Comparison of ENCODE assay signal across 9 mouse cellular contexts in the genomic region with DNA sequence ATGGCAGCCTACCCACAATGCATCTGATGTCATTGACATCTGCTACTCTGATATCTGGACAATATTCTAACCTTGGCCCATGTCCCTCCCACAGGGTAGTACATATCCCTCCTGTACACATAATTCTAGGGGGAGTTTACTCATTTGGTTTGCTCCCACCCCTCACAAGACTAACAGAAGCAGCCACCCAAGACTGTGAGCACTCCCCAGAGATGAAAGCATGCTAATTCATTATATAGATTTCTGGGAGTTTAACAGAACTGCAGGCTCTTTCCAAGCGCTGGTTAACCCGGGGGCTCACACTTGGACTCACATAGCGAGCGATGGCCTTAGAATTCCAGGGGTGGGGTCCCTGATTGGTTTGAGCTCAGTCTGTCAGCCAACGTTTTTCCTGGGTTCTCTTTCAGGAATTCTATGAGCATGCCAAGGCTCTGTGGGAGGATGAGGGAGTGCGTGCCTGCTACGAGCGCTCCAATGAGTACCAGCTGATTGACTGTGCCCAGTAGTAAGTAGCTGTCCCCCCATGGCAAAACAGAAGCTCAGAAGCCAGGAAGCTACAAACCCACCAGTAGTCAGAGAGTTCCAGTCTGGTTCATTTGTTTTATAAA. TPM values are rescaled to one million over a fixed set of nuclear protein-coding genes. Genes with fewer than 3 reads are reported as not detected.
DNase-seq lines count a peak whose midpoint lies in the region; ATAC-seq and TF ChIP-seq lines count a peak whose summit lies in the region.
"Had no signal": no experiment of that assay in that cellular context is flagged by ENCODE, and none has a peak within 500 bp of the region (broad histone marks: within the 10 kb centered on the region; RNA-seq: fewer than 3 reads in every experiment).

No protein-coding gene starts in this region.

- no peaks in the 10 kb centered on the region for H3K9me3 ChIP-seq in forebrain, embryonic 15.5 days
- H3K9me3 ChIP-seq in forebrain, embryonic 11.5 days (ENCODE audit: control insufficient read depth, low read length) = no peaks in the 10 kb centered on the region; the same call in 1 of the 2 replicates
- H3K9me3 ChIP-seq in limb, embryonic 11.5 days (ENCODE audit: control insufficient read depth, low read length) = no peaks in the 10 kb centered on the region
- H3K9me3 ChIP-seq in limb, embryonic 10.5 days (replicated peaks) = no peaks in the 10 kb centered on the region; the same call in 1 of the 2 replicates
- H3K9me3 ChIP-seq in hindbrain, embryonic 14.5 days (ENCODE audit: control insufficient read depth, low read length) = no peaks in the 10 kb centered on the region
- H3K9me3 ChIP-seq in midbrain, postnatal 0 days (ENCODE audit: low read length) = no peaks in the 10 kb centered on the region
- H3K9me3 ChIP-seq: neural tube, embryonic 12.5 days had no signal

- ATAC-seq in forebrain, embryonic 15.5 days (replicated peaks) = 0 out of 2 replicates have a peak, but pooled peaks have one; percentile 14
- ATAC-seq in forebrain, embryonic 11.5 days (replicated peaks; ENCODE audit: low FRiP score) = no peak
- no peak for ATAC-seq in limb, embryonic 11.5 days (ENCODE audit: insufficient number of reproducible peaks, low FRiP score, low TSS enrichment, low read depth)
- peak; percentile 38; the same call in 1 of the 2 replicates for ATAC-seq in hindbrain, embryonic 14.5 days (ENCODE audit: low FRiP score)
- no peak for ATAC-seq in midbrain, postnatal 0 days (ENCODE audit: low FRiP score)
- ATAC-seq in inflammation-experienced regulatory T-cells, adult 6 months = no peak

- intact Hi-C loops in left cerebral cortex, postnatal 25 days (cut with DNase I) = no loop called here

- peaks cover 29% of the 10 kb centered on the region for H3K36me3 ChIP-seq in forebrain, embryonic 15.5 days
- peaks cover 26% of the 10 kb centered on the region for H3K36me3 ChIP-seq in forebrain, embryonic 11.5 days (ENCODE audit: control insufficient read depth, insufficient read depth, low read length)
- peaks cover 25% of the 10 kb centered on the region for H3K36me3 ChIP-seq in limb, embryonic 11.5 days (ENCODE audit: control insufficient read depth, insufficient read depth, low read length)
- H3K36me3 ChIP-seq in limb, embryonic 10.5 days = peaks cover 96% of the 10 kb centered on the region
- H3K36me3 ChIP-seq in hindbrain, embryonic 14.5 days (replicated peaks; ENCODE audit: control insufficient read depth, insufficient read depth) = peaks cover 43% of the 10 kb centered on the region
- peaks cover 21% of the 10 kb centered on the region for H3K36me3 ChIP-seq in midbrain, postnatal 0 days (ENCODE audit: insufficient read depth, low read length)

- no peaks in the 10 kb centered on the region for H3K27me3 ChIP-seq in forebrain, embryonic 15.5 days
- H3K27me3 ChIP-seq in forebrain, embryonic 11.5 days (ENCODE audit: control insufficient read depth, insufficient read depth, low read length) = no peaks in the 10 kb centered on the region
- no peaks in the 10 kb centered on the region for H3K27me3 ChIP-seq in limb, embryonic 11.5 days (ENCODE audit: control insufficient read depth, insufficient read depth, low read length)
- H3K27me3 ChIP-seq in limb, embryonic 10.5 days (ENCODE audit: low read depth, poor library complexity, severe bottlenecking) = no peaks in the 10 kb centered on the region
- no peaks in the 10 kb centered on the region for H3K27me3 ChIP-seq in hindbrain, embryonic 14.5 days (ENCODE audit: control insufficient read depth, insufficient read depth, low read length)
- no peaks in the 10 kb centered on the region for H3K27me3 ChIP-seq in midbrain, postnatal 0 days (ENCODE audit: insufficient read depth, low read length)
- H3K27me3 ChIP-seq: neural tube, embryonic 12.5 days had no signal

- no peak overlapping the region for H3K4me3 ChIP-seq in forebrain, embryonic 15.5 days
- no peak overlapping the region for H3K4me3 ChIP-seq in forebrain, embryonic 11.5 days (ENCODE audit: low read depth, low read length)
- H3K4me3 ChIP-seq in limb, embryonic 11.5 days (ENCODE audit: low read depth, low read length) = no peak overlapping the region
- H3K4me3 ChIP-seq in limb, embryonic 10.5 days = no peak overlapping the region
- H3K4me3 ChIP-seq in hindbrain, embryonic 14.5 days (replicated peaks; ENCODE audit: low read length) = no peak overlapping the region
- no peak overlapping the region for H3K4me3 ChIP-seq in midbrain, postnatal 0 days (ENCODE audit: low read depth, low read length)
- H3K4me3 ChIP-seq: neural tube, embryonic 12.5 days had no signal

- TF ChIP-seq CTCF in midbrain, postnatal 0 days (IDR thresholded peaks at IDR 0.05) = no peak

- peaks cover 37% of the 10 kb centered on the region for H3K4me1 ChIP-seq in forebrain, embryonic 15.5 days
- peaks cover 9% of the 10 kb centered on the region; the same call in 1 of the 2 replicates for H3K4me1 ChIP-seq in forebrain, embryonic 11.5 days (replicated peaks; ENCODE audit: control insufficient read depth, insufficient read depth, low read length)
- H3K4me1 ChIP-seq in limb, embryonic 11.5 days (ENCODE audit: control insufficient read depth, insufficient read depth, low read length) = peaks cover 14% of the 10 kb centered on the region
- H3K4me1 ChIP-seq in limb, embryonic 10.5 days = peaks cover 45% of the 10 kb centered on the region
- peaks cover 34% of the 10 kb centered on the region for H3K4me1 ChIP-seq in hindbrain, embryonic 14.5 days (replicated peaks; ENCODE audit: control insufficient read depth, insufficient read depth, low read length)
- peaks cover 9% of the 10 kb centered on the region for H3K4me1 ChIP-seq in midbrain, postnatal 0 days (ENCODE audit: insufficient read depth, low read length)

- no peak overlapping the region for H3K4me2 ChIP-seq in forebrain, embryonic 15.5 days (replicated peaks)
- no peak overlapping the region for H3K4me2 ChIP-seq in forebrain, embryonic 11.5 days (ENCODE audit: low read depth, low read length, severe bottlenecking)
- no peak overlapping the region for H3K4me2 ChIP-seq in limb, embryonic 11.5 days (ENCODE audit: low read depth, severe bottlenecking)
- 0 out of 2 replicates have a peak overlapping the region, but pooled peaks have one; percentile 13 for H3K4me2 ChIP-seq in hindbrain, embryonic 14.5 days (replicated peaks)
- H3K4me2 ChIP-seq in midbrain, postnatal 0 days (ENCODE audit: low read depth, low read length, poor library complexity, severe bottlenecking) = no peak overlapping the region

- H3K27ac ChIP-seq in forebrain, embryonic 15.5 days (replicated peaks) = peak overlapping the region; percentile 46
- no peak overlapping the region for H3K27ac ChIP-seq in forebrain, embryonic 11.5 days (ENCODE audit: low read depth, low read length)
- H3K27ac ChIP-seq in limb, embryonic 11.5 days (replicated peaks; ENCODE audit: low read depth, low read length) = peak overlapping the region; percentile 42; the same call in 1 of the 2 replicates
- no peak overlapping the region for H3K27ac ChIP-seq in limb, embryonic 10.5 days
- peak overlapping the region; percentile 51 for H3K27ac ChIP-seq in hindbrain, embryonic 14.5 days
- peak overlapping the region; percentile 19; the same call in 1 of the 2 replicates for H3K27ac ChIP-seq in midbrain, postnatal 0 days (ENCODE audit: low read depth, low read length)
- H3K27ac ChIP-seq: neural tube, embryonic 12.5 days had no signal

- DNase-seq in forebrain, embryonic 11.5 days (ENCODE audit: low spot score) = no peak
- no peak for DNase-seq in limb, embryonic 11.5 days (ENCODE audit: low spot score)
- DNase-seq in limb, embryonic 10.5 days (ENCODE audit: low spot score) = no peak
- no peak for DNase-seq in hindbrain, embryonic 14.5 days (ENCODE audit: low spot score)
- no peak for DNase-seq in midbrain, postnatal 0 days (ENCODE audit: low spot score)
- no peak for DNase-seq in left cerebral cortex, postnatal 25 days (ENCODE audit: low spot score in 2 of 2)

- no peak overlapping the region for H3K9ac ChIP-seq in forebrain, embryonic 15.5 days (replicated peaks)
- no peak overlapping the region for H3K9ac ChIP-seq in forebrain, embryonic 11.5 days (ENCODE audit: low read length)
- H3K9ac ChIP-seq in limb, embryonic 11.5 days (ENCODE audit: low read length) = no peak overlapping the region
- no peak overlapping the region for H3K9ac ChIP-seq in hindbrain, embryonic 14.5 days
- H3K9ac ChIP-seq in midbrain, postnatal 0 days (replicated peaks; ENCODE audit: low read length, poor library complexity, severe bottlenecking) = no peak overlapping the region
- H3K9ac ChIP-seq: neural tube, embryonic 12.5 days had no signal

- WGBS in forebrain, embryonic 15.5 days = 50% methylated on average over 8 of the region's 8 CpGs
- WGBS in forebrain, embryonic 11.5 days = 86% methylated on average over 8 of the region's 8 CpGs
- WGBS in limb, embryonic 11.5 days = 74% methylated on average over 8 of the region's 8 CpGs
- 81% methylated on average over 8 of the region's 8 CpGs for WGBS in limb, embryonic 10.5 days
- WGBS in hindbrain, embryonic 14.5 days = 53% methylated on average over 8 of the region's 8 CpGs
- 62% methylated on average over 8 of the region's 8 CpGs for WGBS in midbrain, postnatal 0 days

RNA-seq across cellular contexts. Expression of gene Gm20721, which starts 3.6 kb away (rescaled TPM):
- 6.7 and 7.5 TPM in 2 replicates for polyA plus RNA-seq in forebrain, embryonic 15.5 days (2015; fragmentation: Nextera tagmentation; extraction: Ambion mirVana)
- polyA plus RNA-seq in forebrain, embryonic 11.5 days (2014; fragmentation: Nextera tagmentation; extraction: Ambion mirVana) = 6.5 and 7.3 TPM in 2 replicates
- 8.6 and 13.0 TPM in 2 replicates for polyA plus RNA-seq in limb, embryonic 11.5 days (2014; fragmentation: Nextera tagmentation; extraction: Ambion mirVana)
- 14.9 and 15.2 TPM in 2 replicates for polyA plus RNA-seq in limb, embryonic 10.5 days (2016; fragmentation: Nextera tagmentation; extraction: Ambion mirVana)
- polyA plus RNA-seq in hindbrain, embryonic 14.5 days (2014; fragmentation: Nextera tagmentation; extraction: Ambion mirVana) = 8.6 and 10.9 TPM in 2 replicates
- not detected in 2 replicates for total RNA-seq in midbrain, postnatal 0 days (2014; rRNA removed)
- 9.8 and 10.8 TPM in 2 replicates for polyA plus RNA-seq in midbrain, postnatal 0 days (2015; fragmentation: Nextera tagmentation; extraction: Ambion mirVana)
- 1 to 10 TPM; 2.2 to 3.0 TPM for total RNA-seq in left cerebral cortex, postnatal 25 days (2021)
- not detected for polyA plus RNA-seq in inflammation-experienced regulatory T-cells, adult 6 months (2017; shearing (Covaris generic))

RNA-seq across cellular contexts. Expression of gene Gnas, which starts 58.8 kb away (rescaled TPM):
- polyA plus RNA-seq in forebrain, embryonic 15.5 days (2015; fragmentation: Nextera tagmentation; extraction: Ambion mirVana) = 1,144 and 1,250 TPM in 2 replicates
- 1,123 and 1,194 TPM in 2 replicates for polyA plus RNA-seq in forebrain, embryonic 11.5 days (2014; fragmentation: Nextera tagmentation; extraction: Ambion mirVana)
- polyA plus RNA-seq in limb, embryonic 11.5 days (2014; fragmentation: Nextera tagmentation; extraction: Ambion mirVana) = 1,406 and 1,468 TPM in 2 replicates
- polyA plus RNA-seq in limb, embryonic 10.5 days (2016; fragmentation: Nextera tagmentation; extraction: Ambion mirVana) = 1,045 and 1,269 TPM in 2 replicates
- 1,800 and 1,897 TPM in 2 replicates for polyA plus RNA-seq in hindbrain, embryonic 14.5 days (2014; fragmentation: Nextera tagmentation; extraction: Ambion mirVana)
- total RNA-seq in midbrain, postnatal 0 days (2014; rRNA removed) = 1,613 and 1,637 TPM in 2 replicates
- 1,739 and 1,834 TPM in 2 replicates for polyA plus RNA-seq in midbrain, postnatal 0 days (2015; fragmentation: Nextera tagmentation; extraction: Ambion mirVana)
- 1,000 to 10,000 TPM; 1,712 to 1,744 TPM for total RNA-seq in left cerebral cortex, postnatal 25 days (2021)
- polyA plus RNA-seq in inflammation-experienced regulatory T-cells, adult 6 months (2017; shearing (Covaris generic)) = 100 to 1,000 TPM; 121 to 127 (median 126) TPM

Comparison
In these comparisons a context has a peak if more than half of its experiments do, and no peak if none do; other contexts are left out.
1. ATAC-seq: peak in forebrain, embryonic 15.5 days (single experiment) and hindbrain, embryonic 14.5 days (single experiment); none in forebrain, embryonic 11.5 days (single experiment), limb, embryonic 11.5 days (single experiment), midbrain, postnatal 0 days (single experiment) and inflammation-experienced regulatory T-cells, adult 6 months (single experiment).
2. H3K27ac ChIP-seq: peak in forebrain, embryonic 15.5 days (single experiment), limb, embryonic 11.5 days (single experiment), hindbrain, embryonic 14.5 days (single experiment) and midbrain, postnatal 0 days (single experiment); none in forebrain, embryonic 11.5 days (single experiment) and limb, embryonic 10.5 days (single experiment).